Mouse (Mus musculus) testis, adult 2 months (tissue): ENCODE results near the gene Fga. TPM values are rescaled to one million over a fixed set of nuclear protein-coding genes. Genes with fewer than 3 reads are reported as not detected.
A peak's percentile ranks its signal among the peaks of the same experiment; 100 is the strongest.

Experiments
- H3K27ac ChIP-seq: fragments of 200-500 bp; 2 replicates; pipeline ENCODE4 v1.5.1; 2012; ENCODE audit warnings: low read depth, low read length; ENCODE audit not compliant: control insufficient read depth, insufficient read depth
- H3K27me3 ChIP-seq: fragments of 200-500 bp; 2 replicates; pipeline ENCODE4 v1.6.1; 2012; ENCODE audit warnings: mild to moderate bottlenecking, low read length, moderate library complexity; ENCODE audit not compliant: control insufficient read depth, insufficient read depth
- H3K36me3 ChIP-seq: fragments of 200-500 bp; 2 replicates; pipeline ENCODE4 v1.6.1; 2012; ENCODE audit warnings: mild to moderate bottlenecking, low read length; ENCODE audit not compliant: control insufficient read depth, insufficient read depth
- H3K4me1 ChIP-seq: fragments of 200-500 bp; 2 replicates; pipeline ENCODE4 v1.6.1; 2012; ENCODE audit warnings: low read length; ENCODE audit not compliant: control insufficient read depth, insufficient read depth
- H3K4me3 ChIP-seq: fragments of 200-500 bp; 2 replicates; pipeline ENCODE4 v1.5.1; 2012; ENCODE audit warnings: low read depth, mild to moderate bottlenecking, low read length, moderate library complexity, mixed read lengths; ENCODE audit not compliant: control insufficient read depth
- CTCF ChIP-seq: fragments of 200-500 bp; IDR thresholded peaks from 2 replicates; pipeline ENCODE4 v1.5.1; 2012; ENCODE audit warnings: low read depth, mild to moderate bottlenecking, inconsistent platforms, low read length, moderate library complexity; ENCODE audit not compliant: control insufficient read depth, insufficient read depth, insufficient replicate concordance
- POLR2A ChIP-seq: fragments of 200-500 bp; IDR thresholded peaks from 2 replicates; pipeline ENCODE4 v1.6.1; 2012; ENCODE audit warnings: low read depth, mild to moderate bottlenecking, inconsistent platforms, low read length, moderate library complexity; ENCODE audit not compliant: control insufficient read depth
- polyA plus RNA-seq: library from polyadenylated mRNA; depleted of rRNA; stranded (reverse); fragments of >200 nt; gene quantifications from 2 replicates; pipeline ENCODE4 v1.2.3, GENCODE M21; 2012

Fga gene
- polyA plus RNA-seq, 1 experiment, result 0.06 TPM

DNA sequence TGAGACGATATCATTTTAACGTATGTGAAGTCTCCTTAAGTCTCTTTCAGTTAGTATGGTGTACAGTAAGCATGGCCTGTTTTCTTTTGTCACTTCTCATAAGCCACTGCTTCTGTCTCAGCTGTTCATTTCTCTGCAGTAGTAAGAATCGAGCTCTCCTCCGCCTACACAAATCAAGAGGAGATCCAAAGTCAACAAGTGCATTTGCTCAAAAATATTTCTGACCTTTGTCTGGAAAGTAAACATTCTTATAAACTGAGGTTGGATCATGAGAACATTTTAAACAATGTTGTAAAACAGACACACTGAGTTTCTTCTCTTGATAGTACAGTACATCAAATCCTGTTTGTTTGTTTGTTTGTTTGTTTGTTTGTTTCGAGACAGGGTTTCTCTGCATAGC, 24.8 kb downstream of the Fga start:
- no peak overlapping the region for H3K4me3 ChIP-seq
- H3K27ac ChIP-seq, result no peak overlapping the region
- no peaks in the 10 kb centered on the region for H3K36me3 ChIP-seq
- peaks cover 2% of the 10 kb centered on the region; the same call in 1 of the 2 replicates for H3K4me1 ChIP-seq
- TF ChIP-seq POLR2A, result no peak
- no peak for TF ChIP-seq CTCF
- no peaks in the 10 kb centered on the region for H3K27me3 ChIP-seq

DNA sequence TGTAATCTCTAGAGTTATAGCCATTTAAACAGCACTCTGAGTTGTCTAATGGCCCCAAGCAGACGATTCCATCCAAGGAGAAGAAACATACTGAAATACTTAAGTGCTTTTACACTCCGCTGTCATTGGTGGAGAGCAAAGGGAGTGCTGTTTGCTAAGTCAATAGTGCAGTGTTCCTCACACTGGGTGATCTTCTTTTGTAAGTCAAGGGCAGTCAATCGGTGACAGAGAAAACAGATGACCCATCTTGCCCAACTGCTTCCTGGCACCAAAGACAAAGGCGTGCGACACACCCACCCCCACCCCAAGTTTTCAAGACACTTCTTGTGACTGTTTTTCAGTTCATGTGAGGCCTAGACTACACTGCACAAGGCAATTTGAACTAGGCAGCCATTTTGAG, 26.2 kb downstream of the Fga start:
- Histone ChIP-seq H3K36me3 (no peaks in the 10 kb centered on the region), H3K4me3 (no peak overlapping the region), H3K4me1 (peaks cover 6% of the 10 kb centered on the region; the same call in 1 of the 2 replicates), H3K27me3 (no peaks in the 10 kb centered on the region), H3K27ac (no peak overlapping the region)
- no peak for TF ChIP-seq CTCF
- no peak for TF ChIP-seq POLR2A

DNA sequence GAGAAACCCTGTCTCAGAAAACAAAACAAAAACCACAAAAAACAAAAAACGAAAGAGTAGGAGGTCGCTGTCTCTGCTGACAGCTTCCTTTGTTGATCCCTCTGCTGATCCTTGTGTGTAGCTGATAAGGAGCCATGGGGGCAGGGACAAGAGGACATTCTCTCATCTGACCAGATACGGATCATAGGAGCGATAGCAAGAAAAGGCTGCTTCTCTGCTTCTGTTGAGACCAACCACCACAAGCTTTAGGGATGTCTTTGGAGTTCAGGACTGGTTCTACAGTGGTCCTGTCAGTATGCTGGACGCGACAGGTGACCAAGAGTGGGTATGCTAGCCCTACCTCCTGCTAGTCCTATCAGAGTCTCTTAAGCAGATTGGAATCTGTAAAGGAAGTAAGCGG, 27.2 kb downstream of the Fga start:
- Histone ChIP-seq H3K36me3 (no peaks in the 10 kb centered on the region), H3K27ac (no peak overlapping the region), H3K4me1 (peaks cover 6% of the 10 kb centered on the region; the same call in 1 of the 2 replicates), H3K4me3 (no peak overlapping the region), H3K27me3 (no peaks in the 10 kb centered on the region)
- TF ChIP-seq POLR2A (no peak), CTCF (no peak)

DNA sequence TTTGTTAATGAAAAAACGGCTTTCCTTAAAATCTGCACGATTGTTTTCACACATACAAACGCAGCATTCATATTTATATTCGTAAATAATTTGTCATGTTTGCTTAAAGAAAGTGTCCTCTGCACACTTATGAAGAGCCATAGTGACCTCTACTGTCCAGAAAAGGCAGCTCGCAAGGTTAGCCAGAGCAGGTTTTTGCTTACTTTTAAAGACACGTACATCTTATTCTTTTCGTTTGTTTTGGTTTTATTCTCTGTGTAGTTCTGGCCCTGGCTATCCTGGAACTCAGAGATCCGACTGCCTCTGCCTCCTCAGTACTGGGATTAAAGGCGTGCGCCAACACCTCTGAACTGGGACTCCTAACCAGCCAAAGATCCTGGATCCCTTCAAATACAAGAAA, 27.9 kb downstream of the Fga start:
- no peak overlapping the region for H3K27ac ChIP-seq
- no peaks in the 10 kb centered on the region for H3K27me3 ChIP-seq
- TF ChIP-seq POLR2A (no peak), CTCF (no peak)
- peaks cover 6% of the 10 kb centered on the region; the same call in 1 of the 2 replicates for H3K4me1 ChIP-seq
- no peak overlapping the region for H3K4me3 ChIP-seq
- no peaks in the 10 kb centered on the region; the same call in 1 of the 2 replicates for H3K36me3 ChIP-seq

DNA sequence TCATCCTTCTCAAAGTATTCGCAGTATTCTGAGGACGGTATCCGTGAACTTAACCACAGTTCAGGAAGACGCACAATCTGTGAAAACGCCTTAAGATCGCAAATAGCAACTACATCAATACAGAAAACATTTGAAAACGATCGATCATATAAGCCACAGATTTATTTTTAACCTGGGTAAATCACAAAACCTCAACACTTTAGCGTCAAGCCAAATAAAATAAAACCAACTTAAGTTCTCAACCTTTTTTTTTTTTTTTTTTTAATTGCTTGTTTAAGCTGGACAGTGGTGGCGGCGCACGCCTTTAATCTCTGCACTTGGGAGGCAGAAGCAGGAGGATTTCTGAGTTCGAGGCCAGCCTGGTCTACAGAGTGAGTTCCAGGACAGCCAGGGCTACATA, 28.9 kb downstream of the Fga start:
- Histone ChIP-seq H3K27ac (peak overlapping the region; percentile 75), H3K4me1 (peaks cover 6% of the 10 kb centered on the region; the same call in 1 of the 2 replicates), H3K27me3 (no peaks in the 10 kb centered on the region), H3K4me3 (peak overlapping the region; percentile 99), H3K36me3 (no peaks in the 10 kb centered on the region; the same call in none of the 2 replicates)
- no peak for TF ChIP-seq POLR2A

DNA sequence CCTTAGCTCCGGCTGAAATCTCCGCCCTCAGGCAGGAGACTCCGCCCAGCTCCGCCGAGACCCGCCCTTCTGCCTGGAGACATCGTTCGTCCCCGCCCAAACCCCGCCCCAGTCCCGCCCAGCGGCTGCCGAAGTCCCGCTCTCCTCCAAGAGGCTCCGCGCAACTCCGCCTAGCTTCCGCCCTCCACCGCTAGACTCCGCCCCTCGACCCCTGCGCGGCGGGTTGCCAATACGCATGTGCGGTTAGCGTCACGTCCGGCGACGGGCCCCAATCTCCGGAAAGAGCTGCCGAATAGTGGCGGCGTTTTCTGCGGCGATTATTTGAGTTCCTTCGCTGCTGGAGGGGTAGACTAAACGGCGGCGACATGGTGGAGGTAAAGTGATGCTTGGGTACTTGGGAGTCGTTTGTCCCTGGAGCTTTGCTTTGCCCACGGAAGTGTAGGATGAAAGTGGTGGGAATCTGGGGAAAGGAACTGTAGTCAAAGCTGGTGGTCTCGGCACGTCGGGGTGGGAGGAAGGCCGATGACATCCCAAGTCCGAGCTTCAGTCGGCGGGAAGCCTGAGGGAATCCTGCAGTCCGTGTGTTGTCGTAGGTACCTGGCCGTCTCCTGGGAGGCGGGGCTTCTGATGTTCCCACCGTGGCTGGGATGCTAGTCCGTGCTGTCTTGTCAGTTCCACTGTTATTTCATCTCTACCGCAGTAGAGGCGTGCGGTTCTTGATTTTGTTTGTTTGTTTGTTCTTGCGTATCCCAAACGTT, 29.6 kb downstream of the Fga start, which contains the start of gene Plrg1:
Gene Plrg1 (plus strand): TSS at position 242 of the 758 bp plus-strand sequence.
- no peaks in the 10 kb centered on the region for H3K27me3 ChIP-seq
- H3K4me3 ChIP-seq, result peak within 1 kb of the TSS; percentile 99
- H3K36me3 ChIP-seq, result no peaks in the 10 kb centered on the region; the same call in none of the 2 replicates
- peak within 1 kb of the TSS; percentile 92 for H3K27ac ChIP-seq
- TF ChIP-seq CTCF, result no peak
- peak; percentile 95 for TF ChIP-seq POLR2A
- peaks cover 6% of the 10 kb centered on the region; the same call in 1 of the 2 replicates for H3K4me1 ChIP-seq

DNA sequence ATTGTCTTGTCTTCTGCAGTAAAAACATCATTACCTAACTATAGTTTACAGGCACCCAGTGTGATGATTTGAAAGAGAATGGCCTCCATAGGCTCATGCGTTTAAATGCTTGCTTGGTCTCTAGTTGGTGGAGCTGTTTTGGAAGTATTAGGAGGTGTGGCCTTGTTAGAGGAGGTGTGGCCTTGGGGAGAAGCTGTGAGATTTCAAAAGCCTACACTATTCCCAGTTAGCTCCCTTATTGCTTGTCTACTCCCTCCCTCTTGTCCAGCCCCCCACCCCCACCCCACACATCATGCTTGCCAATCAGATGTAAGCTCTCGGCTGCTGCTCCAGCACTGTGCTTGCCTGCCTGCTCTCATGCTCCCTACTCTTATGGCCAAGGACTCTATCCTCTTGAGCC, 31.2 kb downstream of the Fga start:
- Histone ChIP-seq H3K27ac (no peak overlapping the region), H3K4me1 (peaks cover 6% of the 10 kb centered on the region; the same call in 1 of the 2 replicates), H3K4me3 (no peak overlapping the region), H3K36me3 (peaks cover 1% of the 10 kb centered on the region), H3K27me3 (no peaks in the 10 kb centered on the region)
- TF ChIP-seq POLR2A (no peak), CTCF (no peak)
